Mouse (Mus musculus): ENCODE measurements at regions not wholly inside any gene's neighbourhood (a gene's known extent, or its start where the extent isn't known, plus 50 kb on each side); places are given as distances from the start of the nearest gene placed in this dataset.
"Not testable (repeated sequence)": the region's sequence is repeated elsewhere in the genome, so short reads cannot be mapped to it uniquely, and the experiment has no call there.

DNA sequence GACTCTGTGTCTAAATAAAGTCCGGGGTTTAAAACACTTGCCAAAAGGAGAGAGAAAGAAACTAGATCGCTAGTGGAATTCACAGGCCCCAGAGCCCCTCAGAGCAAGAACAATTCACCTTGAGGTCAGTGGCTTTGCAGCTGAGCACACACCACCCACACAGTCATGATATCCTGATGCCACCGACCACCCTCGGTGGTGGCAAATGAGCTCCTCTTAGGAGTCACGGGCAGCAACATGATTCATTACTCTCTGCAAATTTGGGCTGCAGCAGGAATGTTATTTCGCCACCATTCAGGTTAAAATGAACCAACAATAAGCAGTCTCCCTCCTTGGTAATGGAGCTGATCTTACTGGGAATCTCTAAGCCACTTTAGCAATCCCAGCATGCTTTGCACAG, 213.9 kb downstream of the Ankrd50 start:
- 48% methylated on average over 6 of the region's 6 CpGs for WGBS (ENCODE audit: insufficient replicate concordance)
- no peak overlapping the region for H3K4me2 ChIP-seq
- no peaks in the 10 kb centered on the region for H3K36me3 ChIP-seq
- no peak for ATAC-seq
- no peaks in the 10 kb centered on the region for H3K27me3 ChIP-seq (replicated peaks)
- no peaks in the 10 kb centered on the region for H3K9me3 ChIP-seq (replicated peaks)
- H3K9ac ChIP-seq: no peak overlapping the region
- H3K27ac ChIP-seq: no peak overlapping the region
- H3K4me3 ChIP-seq: no peak overlapping the region
- no peaks in the 10 kb centered on the region for H3K4me1 ChIP-seq

DNA sequence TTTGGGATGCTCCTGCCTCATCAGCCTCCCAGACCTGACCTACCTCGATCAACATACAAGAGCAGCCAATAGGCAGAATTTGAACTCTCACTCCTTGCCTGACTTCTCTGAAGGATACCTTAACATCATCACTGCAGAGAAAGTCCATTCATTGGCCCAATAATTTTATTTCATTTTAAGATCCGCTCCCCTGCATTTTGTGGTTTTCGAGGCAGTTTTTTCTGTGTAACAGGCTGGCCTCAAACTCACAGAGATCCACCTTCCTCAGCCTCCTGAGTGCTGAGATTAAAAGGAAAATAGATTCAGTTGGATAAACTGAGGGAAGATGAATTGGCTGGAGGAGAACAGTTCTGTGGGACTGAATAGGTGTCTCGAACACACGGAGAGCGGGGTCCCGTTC, 216.4 kb downstream of the Ankrd50 start:
- Histone ChIP-seq H3K27ac (no peak overlapping the region), H3K27me3 (replicated peaks) (no peaks in the 10 kb centered on the region), H3K36me3 (no peaks in the 10 kb centered on the region), H3K4me1 (no peaks in the 10 kb centered on the region), H3K4me2 (no peak overlapping the region), H3K9ac (no peak overlapping the region), H3K9me3 (replicated peaks) (no peaks in the 10 kb centered on the region), H3K4me3 (no peak overlapping the region)
- ATAC-seq: no peak
- WGBS (ENCODE audit: insufficient replicate concordance): 84% methylated on average over 7 of the region's 7 CpGs

GRCm38 (mm10) chr3:38263261-38264141, 221.1 kb downstream of the Ankrd50 start:
- Histone ChIP-seq H3K27ac (no peak overlapping the region), H3K4me1 (no peaks in the 10 kb centered on the region), H3K27me3 (replicated peaks) (no peaks in the 10 kb centered on the region), H3K36me3 (no peaks in the 10 kb centered on the region), H3K9me3 (replicated peaks) (no peaks in the 10 kb centered on the region), H3K4me3 (no peak overlapping the region), H3K9ac (no peak overlapping the region), H3K4me2 (no peak overlapping the region)
- WGBS (ENCODE audit: insufficient replicate concordance): 74% methylated on average over 16 of the region's 16 CpGs
- ATAC-seq: no peak

DNA sequence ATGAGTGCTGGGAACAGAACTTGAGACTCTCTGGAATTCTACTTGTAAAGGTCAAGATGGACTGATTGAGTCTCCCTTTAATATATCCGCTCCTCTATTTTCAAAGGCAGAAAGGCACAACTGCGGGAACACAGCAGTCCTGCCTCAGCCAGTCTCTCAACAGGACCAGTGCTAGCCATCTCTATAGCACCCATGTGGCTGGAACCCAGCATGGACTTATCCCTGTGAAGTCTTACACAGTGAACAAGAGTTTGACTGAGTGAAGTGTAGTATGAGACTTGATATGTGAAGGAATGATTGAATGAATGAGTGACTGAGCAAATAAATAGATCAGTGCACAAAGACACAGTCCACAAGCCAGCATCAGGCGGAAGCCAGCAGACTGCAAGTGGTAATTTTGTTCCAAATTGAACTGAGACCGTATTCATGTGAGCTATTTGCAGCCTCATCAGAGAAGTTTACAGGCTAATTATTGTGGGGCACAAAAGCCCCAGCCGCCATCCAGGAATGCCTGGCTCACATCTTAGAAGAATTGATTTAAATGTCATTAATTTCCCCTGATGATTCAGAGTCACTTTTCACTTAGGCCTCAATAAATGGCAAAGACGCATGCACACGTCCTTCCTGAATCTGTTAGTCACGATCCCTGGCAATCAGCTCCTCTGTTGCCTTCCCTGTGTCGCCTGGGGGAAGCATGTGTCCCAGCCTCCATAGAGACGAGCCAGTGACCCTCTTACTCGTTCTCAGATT, 223.1 kb downstream of the Ankrd50 start:
- 71% methylated on average over 11 of the region's 11 CpGs for WGBS (ENCODE audit: insufficient replicate concordance)
- Histone ChIP-seq H3K27me3 (replicated peaks) (no peaks in the 10 kb centered on the region), H3K36me3 (no peaks in the 10 kb centered on the region), H3K27ac (no peak overlapping the region), H3K4me2 (no peak overlapping the region), H3K9ac (no peak overlapping the region), H3K4me1 (peaks cover 7% of the 10 kb centered on the region), H3K4me3 (no peak overlapping the region), H3K9me3 (replicated peaks) (no peaks in the 10 kb centered on the region)
- ATAC-seq: no peak

DNA sequence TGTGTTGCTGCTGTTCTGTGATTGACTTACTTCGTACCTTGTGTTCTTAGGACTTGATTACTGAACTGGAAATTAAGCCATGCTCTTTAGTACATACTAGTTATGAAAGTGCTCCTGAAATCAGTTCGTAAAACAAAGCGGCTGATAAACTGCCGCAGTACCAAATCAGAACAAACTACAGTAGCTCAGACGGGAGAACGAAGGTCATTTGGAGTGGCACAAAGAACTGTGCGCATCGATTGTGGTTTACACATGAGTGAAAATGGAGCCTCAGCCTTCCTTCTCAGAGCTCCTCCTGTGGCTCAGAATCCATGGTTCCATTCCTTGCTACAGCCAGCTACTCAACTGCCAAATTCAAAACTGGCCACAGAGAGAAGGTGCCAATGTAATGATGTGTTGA, 225.4 kb downstream of the Ankrd50 start:
- not testable (repeated sequence) for H3K4me1 ChIP-seq; H3K9me3 ChIP-seq (replicated peaks); H3K27ac ChIP-seq; H3K36me3 ChIP-seq; H3K4me3 ChIP-seq; H3K4me2 ChIP-seq; H3K9ac ChIP-seq; ATAC-seq; H3K27me3 ChIP-seq (replicated peaks)
- 75% methylated on average over 8 of the region's 8 CpGs for WGBS (ENCODE audit: insufficient replicate concordance)

DNA sequence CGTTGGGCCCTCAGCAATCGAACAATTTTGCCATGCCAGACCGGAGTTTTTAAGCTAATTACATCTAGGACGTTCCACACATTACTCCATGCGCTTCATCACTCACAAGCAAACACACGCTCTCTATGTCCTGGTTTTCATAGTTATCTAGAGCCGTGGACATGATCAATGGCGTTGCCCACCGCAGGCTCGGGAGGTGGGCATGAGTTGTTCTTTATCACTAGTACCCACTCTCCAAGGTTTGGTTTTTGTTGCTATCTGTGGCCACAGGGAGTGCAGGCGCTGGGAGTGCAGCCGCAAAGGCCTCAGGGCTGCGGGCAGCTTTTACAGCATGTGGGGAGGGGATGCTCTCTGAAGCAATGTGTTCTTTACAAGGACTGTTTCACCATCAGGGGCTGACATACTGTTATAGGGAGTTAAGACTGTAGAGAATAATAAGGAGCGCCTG, 226.8 kb downstream of the Ankrd50 start:
- H3K4me2 ChIP-seq: peak overlapping the region; percentile 27
- ATAC-seq: 0 out of 2 replicates have a peak, but pooled peaks have one; percentile 15
- H3K27ac ChIP-seq: no peak overlapping the region
- no peak overlapping the region for H3K4me3 ChIP-seq
- H3K9ac ChIP-seq: no peak overlapping the region
- H3K4me1 ChIP-seq: peaks cover 7% of the 10 kb centered on the region
- H3K9me3 ChIP-seq (replicated peaks): no peaks in the 10 kb centered on the region
- no peaks in the 10 kb centered on the region for H3K36me3 ChIP-seq
- WGBS (ENCODE audit: insufficient replicate concordance): 23% methylated on average over 14 of the region's 14 CpGs
- H3K27me3 ChIP-seq (replicated peaks): no peaks in the 10 kb centered on the region

GRCm38 (mm10) chr3:38257076-38257842, 227.4 kb downstream of the Ankrd50 start:
- no peaks in the 10 kb centered on the region for H3K36me3 ChIP-seq
- no peak overlapping the region for H3K27ac ChIP-seq
- H3K4me2 ChIP-seq: peak overlapping the region; percentile 27; the same call in 1 of the 2 replicates
- ATAC-seq: no peak
- no peak overlapping the region for H3K9ac ChIP-seq
- no peaks in the 10 kb centered on the region for H3K27me3 ChIP-seq (replicated peaks)
- H3K9me3 ChIP-seq (replicated peaks): no peaks in the 10 kb centered on the region
- WGBS (ENCODE audit: insufficient replicate concordance): 43% methylated on average over 14 of the region's 14 CpGs
- no peak overlapping the region for H3K4me3 ChIP-seq
- peaks cover 7% of the 10 kb centered on the region for H3K4me1 ChIP-seq

DNA sequence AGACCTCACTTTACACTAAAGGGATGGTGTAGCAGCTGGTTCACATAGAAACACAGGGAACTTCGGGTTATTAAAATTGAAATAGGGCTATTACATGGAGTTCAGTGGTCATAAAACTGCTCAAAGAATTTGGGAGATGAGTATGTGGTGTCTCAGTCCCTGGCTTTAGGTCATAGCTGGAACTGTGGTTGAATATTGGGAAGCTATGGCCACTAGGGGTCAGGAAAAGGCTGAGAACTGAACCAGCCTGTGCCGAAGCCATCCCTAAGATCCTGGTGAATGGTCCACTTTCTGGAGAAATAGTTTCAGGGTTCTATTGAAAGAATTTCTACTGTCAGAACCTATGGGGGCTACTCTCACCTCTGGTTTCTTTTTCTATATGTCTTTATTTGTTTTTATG, 229.0 kb downstream of the Ankrd50 start:
- no peak for ATAC-seq
- Histone ChIP-seq H3K4me3 (no peak overlapping the region), H3K36me3 (no peaks in the 10 kb centered on the region), H3K4me1 (peaks cover 7% of the 10 kb centered on the region), H3K27me3 (replicated peaks) (no peaks in the 10 kb centered on the region), H3K9me3 (replicated peaks) (no peaks in the 10 kb centered on the region), H3K4me2 (no peak overlapping the region), H3K27ac (no peak overlapping the region), H3K9ac (no peak overlapping the region)
- 12% methylated on average over 2 of the region's 2 CpGs for WGBS (ENCODE audit: insufficient replicate concordance)

GRCm38 (mm10) chr3:38254896-38255295, 229.7 kb downstream of the Ankrd50 start:
- no peak overlapping the region for H3K9ac ChIP-seq
- ATAC-seq: no peak

DNA sequence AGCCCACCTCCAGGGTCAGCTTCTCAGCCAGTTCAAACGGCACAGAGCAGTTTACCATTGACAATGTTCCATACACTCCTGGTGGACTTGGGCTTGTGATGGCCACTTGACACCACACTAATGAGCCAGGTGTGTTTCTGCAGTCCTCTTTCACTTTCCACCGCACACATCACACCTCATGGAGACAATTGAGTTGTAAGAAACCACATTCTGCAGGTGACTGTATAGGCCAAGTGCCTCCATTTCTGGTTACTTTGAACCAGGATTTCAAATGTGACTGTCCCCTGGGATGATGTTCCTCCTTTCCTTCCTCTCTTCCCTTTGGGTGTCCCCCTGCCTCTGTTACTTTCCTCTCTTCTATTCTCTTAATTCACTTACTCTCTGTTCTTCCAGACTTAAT, 233.1 kb downstream of the Ankrd50 start:
- Histone ChIP-seq H3K27me3 (replicated peaks) (no peaks in the 10 kb centered on the region), H3K27ac (no peak overlapping the region), H3K36me3 (no peaks in the 10 kb centered on the region), H3K4me2 (no peak overlapping the region), H3K9me3 (replicated peaks) (no peaks in the 10 kb centered on the region), H3K4me3 (no peak overlapping the region), H3K9ac (no peak overlapping the region), H3K4me1 (no peaks in the 10 kb centered on the region)
- no peak for ATAC-seq
- 55% methylated on average over 2 of the region's 2 CpGs for WGBS (ENCODE audit: insufficient replicate concordance)

More at GRCm38 (mm10) chr3:38254896-38255295, 229.7 kb downstream of the Ankrd50 start:
- peaks cover 7% of the 10 kb centered on the region for H3K4me1 ChIP-seq
- no peak overlapping the region for H3K4me2 ChIP-seq
- no peaks in the 10 kb centered on the region for H3K27me3 ChIP-seq (replicated peaks)
- no peaks in the 10 kb centered on the region for H3K9me3 ChIP-seq (replicated peaks)
- no peak overlapping the region for H3K4me3 ChIP-seq
- no peak overlapping the region for H3K27ac ChIP-seq
- 68% methylated on average over 2 of the region's 2 CpGs for WGBS (ENCODE audit: insufficient replicate concordance)
- no peaks in the 10 kb centered on the region for H3K36me3 ChIP-seq

DNA sequence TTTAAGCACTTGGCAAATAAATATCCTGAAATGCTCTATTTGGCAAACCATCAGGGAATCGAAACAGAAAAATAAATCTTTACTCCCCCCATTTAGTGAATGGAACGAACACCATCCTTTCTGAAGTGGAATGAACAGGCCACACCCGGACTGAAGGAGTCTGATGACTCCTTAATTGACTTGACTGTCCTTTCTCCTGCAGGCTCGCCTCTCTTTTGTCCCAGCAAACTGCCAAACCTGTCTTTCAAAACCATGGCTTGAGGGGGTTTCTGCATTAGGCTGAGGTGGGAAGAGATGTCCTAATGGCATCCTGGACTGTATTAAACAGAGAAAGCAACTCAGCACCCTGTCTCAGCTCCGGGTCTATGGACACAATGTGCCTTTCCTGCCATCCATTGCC, 234.1 kb downstream of the Ankrd50 start:
- 57% methylated on average over 5 of the region's 5 CpGs for WGBS (ENCODE audit: insufficient replicate concordance)
- H3K9me3 ChIP-seq (replicated peaks): no peaks in the 10 kb centered on the region
- H3K27me3 ChIP-seq (replicated peaks): no peaks in the 10 kb centered on the region
- H3K4me1 ChIP-seq: no peaks in the 10 kb centered on the region
- no peak overlapping the region for H3K27ac ChIP-seq
- H3K4me3 ChIP-seq: no peak overlapping the region
- ATAC-seq: no peak
- no peak overlapping the region for H3K9ac ChIP-seq
- no peak overlapping the region for H3K4me2 ChIP-seq
- no peaks in the 10 kb centered on the region for H3K36me3 ChIP-seq

- Histone ChIP-seq H3K36me3 (no peaks in the 10 kb centered on the region), H3K4me1 (no peaks in the 10 kb centered on the region), H3K9ac (no peak overlapping the region), H3K4me3 (no peak overlapping the region), H3K27ac (no peak overlapping the region), H3K27me3 (replicated peaks) (no peaks in the 10 kb centered on the region), H3K9me3 (replicated peaks) (no peaks in the 10 kb centered on the region), H3K4me2 (no peak overlapping the region)
- 50% methylated on average over 1 of the region's 1 CpGs for WGBS (ENCODE audit: insufficient replicate concordance)
- ATAC-seq: no peak
Measured at GRCm38 (mm10) chr3:38248941-38249340, 235.7 kb downstream of the Ankrd50 start.

Measured in liver, embryonic 12.5 days (tissue).